Mouse (Mus musculus) kidney, adult 2 months (tissue): ENCODE data around the gene Plin2.

Experiments
- CTCF ChIP-seq: fragments of 200-500 bp; conservative IDR thresholded peaks from 2 replicates; pipeline ENCODE4 v1.5.1; 2011; ENCODE audit warnings: low read depth, mild to moderate bottlenecking, control low read depth, low read length, moderate library complexity, mixed read lengths; ENCODE audit not compliant: insufficient read depth, insufficient read length
- POLR2A ChIP-seq: fragments of 200-500 bp; IDR thresholded peaks from one replicate; pipeline ENCODE4 v1.6.1; 2011; ENCODE audit warnings: low read depth, low read length, control low read depth

GRCm38 (mm10) chr4:86631831-86632230 lies 38.0 kb downstream of the Plin2 start:
- TF ChIP-seq POLR2A (no peak), CTCF (no peak)
